Mouse (Mus musculus): Measurements from ENCODE around the gene Pias1.
"Not testable (repeated sequence)": the region's sequence is repeated elsewhere in the genome, so short reads cannot be mapped to it uniquely, and the experiment has no call there.

Pias1 gene

GRCm38 (mm10) chr9:62944063-62944462 is 43.7 kb downstream of the Pias1 start:
- DNase-seq (ENCODE audit: low read depth, low spot score): no peak

DNA sequence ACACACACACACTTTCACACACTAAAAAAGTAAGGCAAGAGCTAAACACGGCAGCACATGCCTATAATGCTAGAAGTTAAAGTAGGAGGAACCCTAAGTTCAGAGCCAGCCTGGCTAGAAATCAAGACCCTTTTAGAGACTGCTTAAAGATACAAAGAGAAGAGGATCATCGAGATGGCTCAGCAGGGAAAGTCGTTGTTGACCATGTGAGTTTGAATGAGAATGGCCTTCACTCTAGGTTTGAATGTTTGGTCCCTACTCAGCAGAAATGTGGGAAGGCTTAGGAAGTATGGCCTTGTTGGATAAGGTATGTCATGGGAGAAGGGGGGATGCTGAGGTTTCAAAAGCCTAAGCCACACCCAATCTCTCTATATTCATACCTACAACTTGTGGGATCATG is 46.8 kb downstream of the Pias1 start:
- DNase-seq (ENCODE audit: low read depth, low spot score): peak; percentile 55

GRCm38 (mm10) chr9:62935854-62936253 is 51.9 kb downstream of the Pias1 start:
- no peak for DNase-seq (ENCODE audit: low read depth, low spot score)

DNA sequence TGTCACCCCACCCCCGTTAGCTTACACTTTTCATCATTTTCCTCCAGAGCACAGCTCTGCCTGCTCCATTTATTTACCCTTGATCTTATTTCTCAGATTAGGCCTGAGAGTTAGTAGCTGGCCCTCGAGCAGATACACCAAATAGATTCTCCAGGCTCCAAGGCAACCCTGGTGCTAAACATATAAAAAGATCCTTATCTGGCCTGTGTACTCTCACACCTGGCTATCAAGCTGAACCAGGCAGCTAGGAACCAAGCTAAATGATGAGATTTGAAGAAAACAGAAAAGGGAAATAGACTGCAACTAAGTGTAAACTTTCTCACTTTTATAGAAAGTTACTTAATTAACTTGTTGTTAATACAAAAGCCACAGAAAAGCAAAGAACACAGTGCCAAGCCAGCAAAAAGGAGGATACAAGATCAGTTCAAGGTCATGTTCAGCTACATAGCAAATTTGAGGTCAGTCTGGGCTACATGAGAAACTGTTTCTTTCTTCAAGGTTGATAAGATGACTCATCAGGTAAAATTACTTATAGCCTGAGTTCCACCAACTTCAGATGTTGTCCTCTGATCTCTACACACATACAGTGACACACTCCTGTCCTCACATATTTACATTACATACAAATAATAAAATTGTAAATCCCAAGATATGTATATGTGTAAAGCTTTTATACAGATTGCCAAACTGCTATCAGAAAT is 52.9 kb downstream of the Pias1 start:
- DNase-seq (ENCODE audit: low read depth, low spot score): no peak

DNA sequence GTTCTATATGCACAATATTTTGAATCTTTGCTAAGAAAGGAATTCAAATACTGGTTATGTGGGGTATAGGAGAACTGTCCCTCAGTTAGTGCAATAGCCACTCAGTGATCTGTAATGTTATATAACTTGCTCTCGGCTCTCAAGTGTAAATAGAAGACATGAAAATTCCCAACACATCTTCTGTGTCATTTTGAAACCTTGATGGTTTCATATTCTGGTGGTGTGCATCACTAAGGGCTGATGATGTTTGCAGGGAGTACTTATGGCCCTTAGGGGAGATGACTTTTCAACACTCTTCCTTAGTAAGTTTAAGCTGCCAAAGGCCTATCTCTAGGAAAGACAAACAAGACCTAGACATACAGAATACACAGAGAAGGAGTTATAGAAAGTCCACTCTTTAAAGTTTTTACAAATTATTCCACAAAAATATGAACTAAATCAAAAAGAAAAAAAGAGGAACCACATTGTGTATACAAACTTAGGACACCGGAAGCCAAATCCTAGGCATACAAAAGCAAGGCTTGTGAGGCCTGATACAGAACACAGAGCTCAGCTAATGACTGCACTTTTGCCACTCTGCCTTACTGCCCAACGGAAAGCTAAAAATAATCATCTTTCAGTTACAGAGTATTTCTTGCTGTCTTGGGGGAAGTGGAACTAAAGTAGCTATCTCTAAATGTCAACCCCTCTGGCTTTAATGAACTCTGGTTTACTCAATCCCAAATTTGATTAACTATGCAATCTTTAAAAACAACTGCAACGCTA is 55.0 kb downstream of the Pias1 start:
- DNase-seq (ENCODE audit: low read depth, low spot score): no peak

DNA sequence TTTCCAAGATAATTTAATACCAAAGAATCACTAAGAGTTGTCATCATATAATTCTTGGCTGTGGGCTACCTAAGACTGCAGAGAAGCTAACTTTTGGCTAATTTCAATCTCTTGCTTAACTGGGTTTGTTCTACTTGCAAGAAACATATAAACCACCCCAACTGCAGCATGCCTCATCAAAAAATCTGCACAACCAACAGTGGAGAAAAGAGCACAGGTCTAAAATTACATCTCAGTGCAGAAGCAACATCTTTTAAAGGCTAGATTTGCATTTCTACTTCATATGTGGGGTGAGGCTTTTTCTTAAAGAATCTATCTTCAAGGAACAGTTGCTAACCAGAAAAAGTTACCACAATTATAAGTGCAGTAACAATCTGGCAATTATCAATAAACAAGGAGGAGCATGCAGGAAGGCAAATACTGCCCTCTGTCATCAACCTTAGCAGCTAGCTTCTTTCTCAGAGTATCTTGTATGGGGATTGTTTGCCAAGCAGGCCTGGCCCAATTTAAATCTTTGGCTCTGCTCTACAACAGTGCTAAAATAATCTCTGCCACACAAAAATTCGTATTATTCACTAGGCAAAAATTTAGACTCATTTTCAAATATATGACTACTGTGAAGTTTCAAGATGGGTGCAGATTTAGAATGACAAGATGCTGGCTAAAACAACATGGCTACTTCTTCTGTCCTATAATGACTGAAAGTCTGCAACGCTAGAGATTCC is 62.7 kb downstream of the Pias1 start:
- no peak for DNase-seq (ENCODE audit: low read depth, low spot score)

GRCm38 (mm10) chr9:62920877-62921276 is 66.8 kb downstream of the Pias1 start:
- no peak for DNase-seq (ENCODE audit: low read depth, low spot score)

DNA sequence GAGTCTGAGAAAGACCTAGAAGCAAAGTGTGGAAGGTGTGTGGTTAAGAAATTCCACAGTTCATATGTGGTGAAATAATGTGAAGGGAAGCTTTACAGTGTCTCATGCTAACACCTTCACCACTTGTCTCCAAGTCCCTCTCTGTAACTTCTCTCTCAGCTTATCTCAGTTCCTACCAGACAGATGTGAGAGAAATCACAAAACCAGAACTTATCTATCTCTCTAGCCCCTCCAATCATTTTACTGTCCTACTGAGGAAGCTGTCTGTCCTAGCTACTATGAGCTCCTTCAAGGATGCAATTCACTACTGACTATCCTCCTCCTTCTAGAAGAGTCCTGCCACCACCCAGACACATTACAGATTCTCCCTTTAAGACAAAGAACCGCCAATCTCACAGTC is 70.7 kb downstream of the Pias1 start:
- no peak for DNase-seq (ENCODE audit: low read depth, low spot score)

- DNase-seq (ENCODE audit: low read depth, low spot score): no peak
Measured at GRCm38 (mm10) chr9:62913390-62914069, 74.2 kb downstream of the Pias1 start.

GRCm38 (mm10) chr9:62905039-62905438 is 82.7 kb downstream of the Pias1 start:
- no peak for DNase-seq (ENCODE audit: low read depth, low spot score)

GRCm38 (mm10) chr9:62903841-62904240 is 83.9 kb downstream of the Pias1 start:
- no peak for DNase-seq (ENCODE audit: low read depth, low spot score)

DNA sequence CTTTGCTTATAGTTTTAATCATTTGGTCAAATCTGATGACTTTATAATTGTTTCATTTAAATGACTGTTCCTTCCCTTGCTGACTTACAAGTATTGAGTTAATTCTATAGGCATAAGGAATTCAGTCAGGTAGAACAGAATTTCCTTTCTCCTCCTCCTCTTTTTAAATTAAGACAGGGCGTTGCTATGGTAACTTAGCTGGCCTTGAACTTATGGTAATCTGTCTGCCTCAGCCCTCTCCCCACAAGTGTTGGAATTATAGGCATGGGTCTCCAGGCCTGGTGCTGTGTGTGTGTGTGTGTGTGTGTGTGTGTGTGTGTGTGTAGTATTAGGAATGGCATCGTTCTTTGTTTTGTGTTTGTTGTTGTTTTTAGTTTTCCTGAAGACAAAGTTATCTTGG is 86.0 kb downstream of the Pias1 start:
- peak; percentile 77 for DNase-seq (ENCODE audit: low read depth, low spot score)

DNA sequence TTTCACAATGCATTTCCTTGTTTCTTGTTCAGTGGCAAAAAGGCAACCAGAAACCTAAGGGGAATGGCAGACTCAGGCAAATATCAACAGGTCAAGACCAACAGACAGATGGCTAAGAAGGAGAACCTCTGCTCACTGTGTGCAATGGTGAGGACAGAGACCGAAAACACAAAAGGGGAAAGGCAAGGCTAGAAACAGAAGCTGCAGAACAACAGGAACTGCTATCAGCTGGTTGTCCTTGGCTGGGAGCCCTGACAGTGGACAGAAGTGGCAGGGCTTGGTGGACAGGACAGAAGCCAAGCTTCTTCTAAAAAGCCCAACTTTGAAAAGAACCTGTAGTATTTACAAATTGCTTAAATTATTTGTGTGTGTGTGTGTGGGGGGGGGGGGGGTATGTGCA is 93.2 kb downstream of the Pias1 start:
- no peak for DNase-seq (ENCODE audit: low read depth, low spot score)

- DNase-seq (ENCODE audit: low read depth, low spot score): no peak
Measured at GRCm38 (mm10) chr9:62881871-62882270, 105.9 kb downstream of the Pias1 start.

DNA sequence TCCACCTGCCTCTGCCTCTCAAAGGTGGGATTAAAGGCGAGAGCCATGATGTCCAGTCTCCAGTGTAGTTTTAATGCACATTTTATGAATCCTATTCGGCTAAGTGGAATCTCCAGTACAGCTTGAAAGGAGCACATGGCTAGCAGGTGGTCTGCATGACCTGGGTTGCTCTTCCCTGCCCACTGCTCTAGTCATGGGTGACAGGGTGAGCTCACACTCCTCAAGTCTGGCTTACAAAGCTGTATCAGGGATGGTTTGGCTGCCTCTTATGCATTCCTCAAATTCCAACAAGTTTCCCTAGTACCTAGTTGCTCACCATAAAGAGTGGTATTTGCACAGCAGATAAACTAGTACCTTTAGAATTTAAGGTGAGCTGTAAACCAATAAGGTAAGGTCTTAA is 109.9 kb downstream of the Pias1 start:
- no peak for DNase-seq (ENCODE audit: low read depth, low spot score)

DNA sequence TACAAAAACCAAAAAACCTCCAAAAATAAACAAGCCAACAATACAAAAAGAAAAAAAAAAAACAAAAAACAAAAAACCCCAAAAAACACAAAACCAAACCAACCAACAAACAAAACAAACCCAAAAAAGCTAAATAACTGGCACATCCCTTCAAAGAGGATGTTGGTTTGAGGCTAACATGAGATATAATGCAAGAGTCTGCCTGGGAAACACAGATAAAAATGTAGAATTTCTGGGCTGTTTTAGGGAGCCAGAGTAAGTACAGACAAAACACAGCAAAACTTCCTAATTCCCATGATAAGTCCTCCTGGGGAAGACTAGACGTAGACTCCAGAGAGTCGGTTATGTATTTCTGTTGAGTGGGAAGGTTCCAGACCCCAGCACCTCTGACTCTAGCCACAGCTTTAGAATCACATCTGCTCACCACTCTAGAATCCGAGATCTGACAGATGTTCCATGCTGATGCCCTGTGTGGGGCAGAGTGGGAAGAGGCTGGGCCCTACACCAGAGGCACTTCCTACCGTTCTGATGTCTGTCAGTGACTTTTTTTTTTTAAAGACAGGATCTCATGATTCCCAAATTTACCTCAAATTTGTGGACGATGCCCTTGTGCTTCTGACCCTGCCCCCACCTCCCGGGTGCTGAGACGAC is 110.6 kb downstream of the Pias1 start:
- DNase-seq (ENCODE audit: low read depth, low spot score): no peak

DNA sequence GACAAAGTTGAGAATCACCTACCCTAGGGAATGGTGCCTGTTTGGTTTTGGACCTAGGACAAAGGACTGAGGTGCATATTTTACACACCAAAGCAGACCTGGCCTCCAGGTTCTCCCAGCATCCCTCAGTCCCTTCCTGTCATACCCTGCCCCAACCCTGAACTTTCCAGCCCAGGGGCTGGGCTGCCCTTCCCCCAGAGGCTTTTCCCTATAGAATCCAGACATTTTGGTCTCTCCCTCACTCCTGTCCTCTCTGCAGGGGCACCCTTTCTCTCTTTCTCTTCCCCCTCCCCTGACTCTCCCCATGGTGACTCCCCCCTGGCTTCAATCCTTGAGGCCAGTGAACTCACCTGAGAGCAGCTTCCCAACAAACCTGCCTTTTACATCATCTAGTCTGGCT is 117.0 kb downstream of the Pias1 start:
- no peak for DNase-seq (ENCODE audit: low read depth, low spot score)

- DNase-seq (ENCODE audit: low read depth, low spot score): not testable (repeated sequence)
Measured at GRCm38 (mm10) chr9:62869236-62869635, 118.5 kb downstream of the Pias1 start.

DNA sequence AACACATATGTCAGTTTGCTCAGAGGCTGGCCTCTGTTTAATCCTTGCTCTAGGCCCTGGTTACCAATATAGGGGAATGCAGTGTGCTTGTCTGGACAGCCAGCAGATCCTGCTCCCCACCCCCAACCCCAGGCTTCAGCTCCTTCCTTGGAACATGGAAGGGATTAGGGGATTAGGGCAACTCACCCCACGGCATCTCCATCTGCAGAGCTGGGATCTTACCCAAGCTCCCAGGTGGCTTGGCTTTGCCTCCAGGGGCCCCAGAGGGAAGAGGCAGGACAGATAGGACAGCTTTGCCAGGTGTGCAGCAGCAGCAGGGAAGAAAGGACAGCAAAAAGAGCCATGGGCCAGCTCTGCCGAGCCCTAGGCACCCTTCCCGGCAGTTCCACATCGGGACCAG is 126.9 kb downstream of the Pias1 start:
- DNase-seq (ENCODE audit: low read depth, low spot score): no peak

GRCm38 (mm10) chr9:62860102-62860501 is 127.6 kb downstream of the Pias1 start:
- not testable (repeated sequence) for DNase-seq (ENCODE audit: low read depth, low spot score)

- no peak for DNase-seq (ENCODE audit: low read depth, low spot score)
Measured at GRCm38 (mm10) chr9:62858266-62859019, 129.3 kb downstream of the Pias1 start.

Measured in R1 (cell line).